Mouse (Mus musculus) frontal cortex, adult 2 months (tissue): ENCODE data around the gene Gm47959. TPM values are rescaled to one million over a fixed set of nuclear protein-coding genes. Genes with fewer than 3 reads are reported as not detected.
"Not testable (repeated sequence)": the region's sequence is repeated elsewhere in the genome, so short reads cannot be mapped to it uniquely, and the experiment has no call there.

Experiments used
- DNase-seq, 2 experiments: peaks; one replicate each; pipeline ENCODE4 v3.0.0; 2022; ENCODE audit warnings: low spot score in 1 of 2; ENCODE audit errors: extremely low spot score in 1 of 2
- polyA plus RNA-seq: library from polyadenylated mRNA; depleted of rRNA; stranded (reverse); fragments of >200 nt; gene quantifications from 2 replicates; pipeline ENCODE4 v1.2.3, GENCODE M21; 2012; rRNA removed

The Gm47959 gene
- not detected in 2 replicates for polyA plus RNA-seq

DNA sequence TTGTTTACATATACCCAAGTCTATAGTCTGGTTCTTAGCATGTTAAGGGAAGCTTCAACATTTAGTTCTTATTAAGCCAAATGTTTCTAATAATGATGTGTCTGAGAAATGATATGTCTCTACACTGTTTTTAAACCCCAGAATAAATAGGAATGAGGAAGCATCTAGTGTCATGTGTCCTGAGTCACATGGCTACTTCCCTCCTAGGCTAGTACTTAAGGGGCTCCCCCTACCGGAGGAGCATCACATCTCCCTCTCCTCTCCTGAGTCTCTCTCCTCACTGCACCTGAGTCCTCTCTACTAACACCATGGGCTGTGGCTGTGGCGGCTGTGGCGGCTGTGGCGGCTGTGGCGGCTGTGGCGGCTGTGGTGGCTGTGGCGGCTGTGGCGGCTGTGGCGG lies at the start of gene Gm47959:
Gm47959 (plus strand) TSS at position 243 of the 400 bp plus-strand sequence.
- not testable (repeated sequence) for DNase-seq

DNA sequence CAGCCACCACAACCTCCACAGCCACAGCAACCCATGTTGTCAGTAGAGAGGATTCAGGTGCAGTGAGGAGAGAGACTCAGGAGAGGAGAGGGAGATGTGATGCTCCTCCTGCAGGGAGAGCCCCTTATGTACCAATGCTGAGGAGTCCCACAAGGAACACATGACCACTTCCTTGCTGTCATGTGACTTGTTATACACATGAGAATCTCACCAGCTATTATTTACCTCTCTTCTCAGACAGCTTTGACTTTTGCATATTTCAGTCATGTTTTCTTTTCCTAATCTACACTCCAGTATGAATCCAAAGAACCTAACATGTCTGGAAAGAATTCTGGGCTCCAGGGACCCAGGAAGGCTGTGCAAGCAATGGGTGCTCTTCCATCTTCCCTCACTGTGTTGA lies 44.4 kb upstream of the Gm47959 start, which contains the start of gene Gm7544:
Gm7544 (minus strand) TSS at position 101 of the 400 bp plus-strand sequence.
- not testable (repeated sequence) for DNase-seq

DNA sequence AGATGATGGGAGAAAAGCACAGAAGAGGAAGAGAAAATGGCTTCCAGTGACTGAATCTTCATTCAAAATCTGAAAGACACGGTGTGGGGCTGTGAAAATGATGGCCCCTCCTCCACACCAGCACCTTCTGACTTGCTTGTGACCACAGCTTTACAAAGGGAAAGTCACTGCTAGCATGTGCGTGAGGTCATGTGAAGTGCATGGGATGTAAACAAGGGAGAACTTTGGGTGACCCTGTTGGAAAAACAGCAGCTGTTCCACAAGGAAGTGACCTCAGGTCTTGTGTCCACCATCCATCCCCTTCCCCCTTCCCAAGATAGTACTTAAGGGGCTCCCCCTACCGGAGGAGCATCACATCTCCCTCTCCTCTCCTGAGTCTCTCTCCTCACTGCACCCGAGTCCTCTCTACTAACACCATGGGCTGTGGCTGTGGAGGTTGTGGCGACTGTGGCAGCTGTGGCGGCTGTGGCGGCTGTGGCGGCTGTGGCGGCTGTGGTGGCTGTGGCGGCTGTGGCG lies 40.4 kb upstream of the Gm47959 start, which contains the start of gene Gm47955:
Gm47955 (plus strand) TSS at position 417 of the 516 bp plus-strand sequence.
- DNase-seq, result no peak

DNA sequence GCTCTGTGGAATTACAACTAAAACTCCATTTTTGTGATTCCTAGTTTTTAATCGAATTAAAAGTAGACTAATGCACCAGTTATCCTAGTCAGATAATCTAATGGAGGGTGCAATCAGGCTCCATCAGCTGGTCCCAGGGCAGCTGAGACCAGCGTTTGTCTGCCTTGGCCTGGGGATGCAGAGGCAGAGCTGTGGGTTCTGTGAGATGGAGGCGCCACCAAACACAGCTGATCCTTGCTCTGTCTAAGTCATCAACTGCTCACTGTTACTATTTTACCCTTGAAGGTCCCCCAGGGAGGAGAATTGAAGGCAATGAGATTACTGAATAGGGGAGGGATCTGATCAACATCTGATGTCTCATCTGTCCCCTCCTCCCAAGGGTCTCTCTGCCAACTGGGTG lies 33.9 kb upstream of the Gm47959 start:
- no peak for DNase-seq

DNA sequence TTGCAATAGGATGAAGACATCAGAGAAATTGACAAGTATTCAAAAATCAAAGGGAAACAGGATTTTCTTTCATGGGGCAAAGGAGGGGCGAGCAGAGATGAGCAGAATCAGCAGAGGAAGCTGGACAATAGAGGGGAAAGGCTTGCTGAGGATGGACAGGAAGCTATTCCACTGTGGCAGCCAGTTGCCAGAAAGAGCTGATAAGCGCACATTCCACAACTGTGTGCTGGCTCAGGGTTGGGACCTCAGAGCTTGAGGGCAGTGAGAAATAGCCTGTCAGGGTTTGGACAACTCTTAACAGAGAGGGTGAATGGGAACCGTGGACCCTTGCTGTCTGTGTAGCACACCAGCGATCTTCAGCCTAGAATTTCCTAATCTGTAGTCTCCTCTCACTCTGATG lies 28.3 kb upstream of the Gm47959 start:
- DNase-seq, result no peak

DNA sequence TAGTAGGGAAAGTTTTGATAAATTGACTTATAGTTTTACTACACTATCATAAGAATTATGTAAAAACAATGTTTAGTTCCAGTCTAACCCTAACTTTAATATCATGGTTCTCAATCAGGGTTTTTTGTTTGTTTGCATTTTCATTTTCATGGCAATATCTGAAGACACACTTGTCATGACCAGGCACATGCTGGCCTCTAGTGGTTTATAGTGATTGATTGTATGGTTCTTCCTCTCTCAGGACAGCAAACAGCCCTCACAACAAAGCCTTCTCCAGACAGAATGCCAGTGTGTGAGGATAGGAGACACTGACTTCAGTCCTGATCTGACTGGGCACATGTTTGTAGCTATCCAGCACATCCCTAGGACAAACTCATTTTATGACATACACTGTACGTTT lies 27.1 kb upstream of the Gm47959 start:
- peak in 1 of 2 experiments; percentile 4 for DNase-seq

DNA sequence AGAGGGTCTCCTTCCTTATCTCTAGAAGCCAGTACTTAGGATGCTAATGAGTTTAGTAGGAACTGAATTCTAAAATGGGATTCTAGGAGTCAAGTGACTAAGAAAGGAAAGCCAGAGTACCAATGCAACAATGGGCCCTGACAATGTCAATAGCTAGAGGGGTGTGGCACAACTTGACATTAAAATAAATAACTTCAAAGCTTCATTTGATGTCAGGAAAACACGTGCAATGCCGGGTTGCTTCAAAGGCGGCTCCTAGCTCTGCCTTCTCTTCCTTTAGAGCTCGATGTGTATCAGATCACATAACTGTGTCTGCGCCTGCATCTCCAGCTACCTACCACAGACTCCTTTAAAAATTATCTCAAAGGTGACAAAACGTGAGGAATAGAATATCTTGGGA lies 26.4 kb upstream of the Gm47959 start:
- no peak for DNase-seq

DNA sequence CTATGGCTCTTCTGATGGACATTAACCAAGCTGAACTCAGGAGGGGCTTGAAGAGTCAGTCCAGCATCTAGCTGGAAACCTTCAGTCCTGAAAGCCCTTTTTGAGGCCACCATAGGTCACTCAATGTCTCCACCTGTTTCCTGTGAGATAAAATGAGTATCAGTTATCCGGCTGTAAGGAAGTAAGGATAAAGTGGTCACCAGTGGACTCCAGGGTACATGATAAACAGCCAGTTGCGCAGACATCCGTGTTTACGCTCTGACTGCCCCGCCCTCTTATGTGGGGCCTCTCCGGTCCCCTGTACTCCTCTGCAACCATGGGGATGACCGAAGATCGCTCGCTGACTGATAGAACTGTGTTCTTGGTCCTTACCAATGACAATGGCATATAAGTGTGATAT lies 26.0 kb upstream of the Gm47959 start:
- DNase-seq, result no peak

DNA sequence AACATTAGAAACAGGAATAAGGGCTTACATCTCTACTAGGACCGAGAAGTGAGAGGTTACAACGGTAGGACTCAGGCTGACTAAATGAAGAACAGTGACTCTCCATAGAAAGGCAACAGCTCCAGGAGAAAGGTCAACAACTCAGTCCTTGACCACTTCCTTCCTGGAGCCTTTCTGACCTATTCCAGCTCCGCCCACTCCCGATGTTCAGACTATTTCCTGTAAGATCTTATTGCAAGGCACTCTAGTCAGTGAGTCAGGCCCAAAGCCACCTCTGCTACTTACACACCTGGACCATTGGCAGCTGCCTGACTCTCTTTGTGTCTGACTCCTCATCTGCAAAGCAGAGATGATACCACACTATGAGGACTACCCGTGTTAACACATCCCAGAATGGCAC lies 24.6 kb upstream of the Gm47959 start:
- no peak for DNase-seq

DNA sequence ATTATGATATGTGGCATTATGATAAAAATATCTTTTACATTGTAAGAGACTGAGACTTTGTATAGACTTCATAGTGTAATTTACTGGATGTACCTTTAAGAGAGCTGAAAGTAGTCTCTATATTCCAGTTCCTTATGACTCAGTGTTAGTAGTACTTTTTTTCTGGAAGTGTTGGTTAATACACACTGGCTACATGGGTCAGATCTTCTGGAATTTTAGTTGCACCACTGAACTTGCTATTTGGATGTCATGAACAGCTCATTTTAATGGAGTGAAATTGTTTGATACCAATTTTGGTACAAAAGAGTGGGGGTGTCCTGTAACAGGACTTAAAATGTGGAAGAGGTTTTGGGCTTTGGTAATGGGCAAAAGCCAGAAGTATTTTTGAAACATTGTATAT lies 22.5 kb upstream of the Gm47959 start:
- DNase-seq, result no peak

DNA sequence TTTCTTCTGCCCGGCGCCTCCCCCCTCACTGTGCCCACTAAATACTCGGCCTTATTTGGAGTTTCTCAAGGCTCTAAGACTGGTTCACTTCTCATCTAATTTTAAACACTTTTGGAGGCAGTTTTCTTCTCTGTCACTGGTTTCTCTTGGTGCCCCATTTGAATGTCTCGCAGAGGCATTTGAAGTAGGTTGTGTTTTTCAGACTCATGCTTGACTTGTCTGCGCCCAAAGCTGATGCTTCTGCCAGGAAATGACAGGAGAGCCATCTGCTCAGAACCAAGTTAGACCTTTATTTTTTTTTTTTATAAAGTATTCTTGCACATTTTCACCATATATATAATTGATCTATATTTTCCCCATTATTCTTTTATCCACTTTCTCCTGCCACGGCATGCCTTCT lies 13.6 kb upstream of the Gm47959 start:
- peak in 1 of 2 experiments; percentile 27 for DNase-seq

DNA sequence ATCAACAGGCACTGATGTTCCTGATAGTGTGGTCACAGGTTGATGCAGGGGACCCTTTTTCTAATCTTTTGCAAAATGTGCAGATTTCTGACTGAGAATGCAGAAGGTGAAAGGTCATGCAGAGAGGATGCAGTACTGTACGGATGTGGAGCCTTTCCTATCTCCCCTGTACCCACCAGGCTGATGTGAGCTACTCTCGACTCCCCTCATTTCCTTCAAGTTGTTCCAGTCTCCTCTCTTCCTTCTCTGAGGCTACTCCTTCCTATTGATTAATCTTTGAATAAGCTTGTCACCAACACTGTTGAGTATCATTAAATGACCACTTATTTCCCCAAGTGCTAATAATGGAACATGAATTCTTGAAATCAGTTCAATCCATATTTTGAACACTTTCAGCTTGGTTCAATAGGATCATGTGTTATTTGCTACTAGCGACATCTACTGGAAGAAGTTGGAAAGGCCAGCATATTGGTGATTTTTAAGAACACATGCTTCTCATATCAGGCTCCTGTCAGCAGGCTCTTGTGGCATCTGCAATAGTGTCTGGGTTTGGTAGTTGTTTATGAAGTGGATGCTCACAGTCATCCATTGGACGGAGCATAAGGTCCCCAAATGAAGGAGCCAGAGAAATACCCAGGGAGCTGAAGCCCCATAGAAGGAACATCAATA lies 12.7 kb upstream of the Gm47959 start:
- peak; percentile 44 to 92 for DNase-seq

DNA sequence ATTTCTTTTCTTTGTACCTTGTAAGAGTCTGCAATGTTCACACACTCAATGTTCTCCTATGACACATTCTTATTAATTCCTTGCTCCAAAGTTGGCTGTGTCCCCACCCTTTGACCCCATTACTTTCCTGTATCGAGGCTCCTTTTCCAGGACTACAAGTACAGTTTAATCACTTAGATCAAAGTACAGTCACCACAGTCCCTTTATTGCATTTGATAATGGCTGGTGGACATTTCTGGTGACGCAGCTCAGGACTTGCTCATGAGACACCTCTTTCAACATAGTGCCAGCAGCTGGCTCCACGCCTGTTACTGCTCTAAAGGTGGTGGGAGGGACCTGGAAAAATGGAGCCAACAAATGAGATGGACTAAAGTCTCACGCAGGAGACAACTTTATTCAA lies 9.3 kb upstream of the Gm47959 start:
- DNase-seq, result no peak

DNA sequence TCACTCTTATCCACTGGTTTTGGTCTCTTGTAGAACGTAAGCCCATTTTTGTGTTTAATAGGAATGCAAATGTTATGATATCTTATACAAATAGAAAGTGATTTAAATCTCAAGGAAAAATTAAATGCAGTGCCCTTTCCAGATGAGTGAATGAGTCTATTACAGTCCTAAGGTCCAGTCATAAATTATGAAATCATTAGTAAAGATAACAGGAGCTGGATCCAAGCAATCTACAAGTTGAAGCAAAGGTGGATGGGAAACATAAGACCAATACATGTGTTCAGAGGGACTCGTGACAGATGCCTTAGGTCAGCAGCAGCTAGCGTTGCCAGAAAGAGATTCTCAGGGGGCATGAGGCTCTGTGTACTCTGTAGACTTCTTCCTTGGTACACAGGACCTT lies 8.8 kb upstream of the Gm47959 start:
- no peak for DNase-seq

DNA sequence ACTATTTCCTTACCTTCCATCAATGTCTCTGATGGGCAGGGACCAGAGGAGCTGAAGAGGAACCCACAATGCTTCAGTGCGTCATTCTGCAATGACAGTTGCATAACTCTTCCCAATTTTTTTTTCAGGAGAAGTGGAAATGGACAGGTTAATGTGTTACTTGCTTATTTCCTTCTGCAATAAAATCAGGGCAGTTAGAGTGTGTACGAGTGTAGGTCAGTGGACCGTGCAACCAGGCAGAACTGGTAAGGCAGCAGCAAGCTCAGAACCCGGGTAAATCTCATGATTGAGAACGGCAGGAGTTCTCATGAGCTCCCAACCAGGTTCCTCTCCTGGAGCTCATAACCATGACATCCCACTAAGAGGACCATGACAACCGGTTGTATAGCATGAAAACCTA lies 8.3 kb upstream of the Gm47959 start:
- no peak for DNase-seq

DNA sequence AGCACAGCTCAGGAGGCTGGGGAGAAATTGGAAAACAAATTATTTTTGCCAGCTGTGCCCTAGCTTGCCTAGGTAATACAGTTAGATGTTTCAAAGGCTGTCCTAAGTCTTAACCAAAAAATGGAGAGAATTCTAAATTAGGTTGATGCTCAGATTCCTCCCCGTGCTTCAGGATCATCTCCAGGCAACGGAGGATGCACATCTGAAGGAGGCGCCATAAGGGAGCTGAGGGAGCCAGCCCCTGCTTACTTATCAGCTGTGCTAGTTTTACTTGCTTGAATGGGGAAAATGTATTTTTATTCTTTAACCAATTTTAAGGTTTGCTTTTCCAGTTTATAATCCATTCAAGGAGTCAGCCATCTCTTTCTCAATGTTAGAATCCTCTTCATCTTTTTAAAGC lies 6.4 kb upstream of the Gm47959 start:
- no peak for DNase-seq

DNA sequence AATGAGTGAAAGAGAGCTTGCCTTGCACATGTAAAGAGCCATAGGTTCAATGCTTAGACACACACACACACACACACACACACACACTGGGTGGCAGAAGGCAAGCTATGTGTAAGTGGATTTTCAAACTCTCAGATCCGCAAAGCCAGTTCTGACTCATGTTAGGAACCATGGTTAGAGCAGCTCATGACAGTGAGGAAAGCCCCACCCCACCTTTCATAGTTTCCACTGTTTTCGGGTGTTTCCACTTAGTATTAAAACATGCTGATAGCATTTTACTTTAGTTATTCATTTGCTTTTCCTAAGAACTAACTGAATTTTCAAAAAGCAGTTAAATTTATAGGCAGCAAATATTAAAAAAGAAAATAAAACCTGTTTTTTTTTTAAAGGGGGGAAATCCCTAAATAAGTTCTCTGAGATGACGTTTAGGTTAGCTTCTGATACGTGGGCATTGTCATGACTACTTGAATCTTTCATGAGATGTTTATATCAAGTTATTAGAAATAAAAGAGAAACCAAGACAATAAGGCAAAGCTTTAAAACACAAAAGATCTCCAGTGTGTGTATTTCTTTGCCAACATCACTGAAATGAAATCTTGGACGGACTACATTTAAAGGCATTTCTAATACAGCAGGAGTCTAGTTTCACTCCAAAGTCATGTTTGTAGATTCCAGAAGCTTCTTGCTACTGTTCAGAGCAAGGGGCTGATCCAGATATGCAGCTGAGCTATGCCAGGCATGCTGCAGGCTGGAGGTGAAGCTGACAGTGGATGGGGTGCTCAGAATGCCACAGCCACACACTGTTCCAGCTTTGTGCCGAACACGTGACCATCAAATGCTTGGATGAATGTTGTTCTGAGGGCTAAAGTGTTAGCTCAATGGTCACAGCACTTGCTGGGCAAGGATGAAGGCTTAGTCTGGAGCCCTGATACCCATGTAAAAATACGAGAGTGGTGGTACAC lies 6.2 kb downstream of the Gm47959 start:
- no peak for DNase-seq

DNA sequence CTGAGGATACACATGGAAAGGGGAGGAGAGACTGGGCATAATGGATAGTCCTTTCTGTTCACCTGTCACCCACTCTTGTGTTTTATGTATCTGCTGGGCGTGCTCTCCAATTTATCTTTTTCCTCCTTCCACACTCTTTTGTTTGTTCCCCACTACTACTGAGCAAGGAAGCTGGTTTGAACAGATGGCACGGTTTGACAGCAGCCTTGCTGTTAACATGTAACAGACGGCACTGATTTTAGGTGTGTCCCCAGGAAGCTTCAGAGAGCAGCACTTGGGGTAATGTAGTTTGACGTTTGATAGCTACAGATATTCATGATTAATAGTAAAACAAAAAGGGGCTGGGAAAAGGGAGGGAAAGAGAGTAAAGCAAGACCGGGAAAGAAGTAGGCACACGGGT lies 7.1 kb downstream of the Gm47959 start:
- no peak for DNase-seq

DNA sequence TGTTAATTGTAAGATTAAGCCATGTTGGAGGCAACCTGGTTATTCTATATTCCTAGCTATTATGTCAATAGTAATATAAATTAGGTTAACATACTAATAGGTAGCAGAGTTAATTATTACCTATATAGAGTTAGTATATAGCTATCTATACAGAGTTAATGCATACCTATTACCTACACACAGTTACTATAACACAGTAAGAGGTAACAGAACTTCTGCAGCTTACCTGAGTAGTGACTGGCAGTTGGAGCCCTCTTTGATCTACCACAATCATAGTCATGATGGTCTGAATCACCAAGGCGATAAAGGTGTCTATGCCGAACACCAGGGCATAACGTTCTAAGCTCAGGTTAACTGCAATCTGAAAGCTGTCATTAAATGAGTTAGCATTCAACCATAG lies 14.1 kb downstream of the Gm47959 start:
- no peak for DNase-seq

DNA sequence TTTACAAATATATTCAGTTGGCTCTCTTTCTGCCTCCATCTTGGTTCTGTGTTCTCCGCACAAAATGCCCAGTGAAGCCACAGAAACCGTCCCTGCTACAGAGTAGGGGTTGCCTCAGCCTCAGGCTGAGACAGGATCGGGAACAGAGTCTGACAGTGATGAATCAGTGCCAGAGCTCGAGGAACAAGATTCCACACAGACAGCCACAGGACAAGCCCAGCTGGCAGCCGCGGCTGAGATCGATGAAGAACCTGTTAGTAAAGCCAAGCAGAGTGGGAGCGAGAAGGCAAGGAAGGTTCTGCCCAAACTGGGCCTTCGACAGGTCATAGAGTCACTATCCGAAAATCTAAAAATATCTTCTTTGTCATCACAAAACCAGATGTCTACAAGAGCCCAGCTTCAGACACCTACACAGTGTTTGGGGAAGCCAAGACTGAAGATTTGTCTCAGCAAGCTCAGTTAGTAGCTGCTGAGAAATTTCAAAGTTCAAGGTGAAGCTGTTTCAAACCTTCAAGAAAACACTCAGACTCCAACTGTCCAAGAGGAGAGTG lies 15.1 kb downstream of the Gm47959 start:
- DNase-seq, result no peak

DNA sequence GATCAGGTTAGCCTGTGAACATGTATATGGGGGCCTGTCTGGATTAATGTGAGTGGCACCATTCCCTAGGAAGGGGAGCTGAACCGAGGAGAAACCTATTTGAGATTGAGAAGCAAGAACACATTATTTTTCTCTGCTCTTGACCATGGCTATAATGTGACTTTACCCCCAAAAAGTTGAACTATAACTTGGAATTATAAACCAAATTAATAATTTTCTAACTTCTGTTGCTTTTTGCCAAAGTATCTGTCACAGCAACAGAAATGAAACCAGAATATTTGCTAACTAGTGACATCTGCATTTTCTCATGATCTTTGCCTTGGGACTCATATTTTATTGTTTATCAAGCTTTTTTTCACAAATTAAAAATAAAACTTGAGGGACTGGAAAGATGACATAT lies 16.2 kb downstream of the Gm47959 start:
- no peak for DNase-seq
